Mouse (Mus musculus) MEL (cell line): Measurements from ENCODE around the gene Vwce. TPM values are rescaled to one million over a fixed set of nuclear protein-coding genes. Genes with fewer than 3 reads are reported as not detected.

Experiments
- DNase-seq: peaks from one replicate; pipeline ENCODE4 v3.0.0; 2011; ENCODE audit warnings: low read depth, low spot score
- H3K27ac ChIP-seq: 2 replicates; pipeline ENCODE4 v1.5.1; 2012; ENCODE audit warnings: low read depth, mild to moderate bottlenecking, control low read depth, low read length, moderate library complexity; ENCODE audit not compliant: control insufficient read depth
- H3K27me3 ChIP-seq, 2 experiments: fragments of 150-350 bp in 1 of 2; sonication (generic) in 1 of 2; 2 replicates each; pipeline ENCODE4 v1.6.1; 2012; ENCODE audit warnings: low read length in 2 of 2, mild to moderate bottlenecking in 2 of 2, improper control_type of control experiment in 1 of 2, moderate library complexity in 1 of 2; ENCODE audit not compliant: insufficient read depth in 2 of 2, control insufficient read depth in 1 of 2
- H3K36me3 ChIP-seq, 2 experiments: 2 replicates each; pipeline ENCODE4 v1.6.1; 2012 to 2014; ENCODE audit warnings: low read length in 2 of 2, improper control_type of control experiment in 1 of 2, inconsistent platforms in 1 of 2, mild to moderate bottlenecking in 1 of 2; ENCODE audit not compliant: insufficient read depth in 2 of 2, control insufficient read depth in 1 of 2
- H3K4me1 ChIP-seq, 2 experiments: fragments of 150-350 bp in 1 of 2; sonication (generic) in 1 of 2; 2 replicates each; pipeline ENCODE4 v1.6.1; 2012; ENCODE audit warnings: low read length in 2 of 2, improper control_type of control experiment in 1 of 2, mild to moderate bottlenecking in 1 of 2; ENCODE audit not compliant: insufficient read depth in 2 of 2, control insufficient read depth in 1 of 2
- H3K4me3 ChIP-seq, 2 experiments: fragments of 150-350 bp in 1 of 2; sonication (generic) in 1 of 2; 2 replicates each; pipeline ENCODE4 v1.5.1; 2012; ENCODE audit warnings: low read depth in 2 of 2, low read length in 2 of 2, mild to moderate bottlenecking in 2 of 2, moderate library complexity in 2 of 2, control low read depth in 1 of 2, improper control_type of control experiment in 1 of 2; ENCODE audit not compliant: control insufficient read depth in 1 of 2, insufficient read depth in 1 of 2
- H3K79me2 ChIP-seq: 2 replicates; pipeline ENCODE4 v1.6.1; 2012; ENCODE audit warnings: mild to moderate bottlenecking, low read length, moderate library complexity; ENCODE audit not compliant: control insufficient read depth, poor library complexity, insufficient read depth
- H3K9ac ChIP-seq: 2 replicates; pipeline ENCODE4 v1.6.1; 2012; ENCODE audit warnings: low read depth, mild to moderate bottlenecking, control low read depth, low read length, moderate library complexity; ENCODE audit not compliant: control insufficient read depth, poor library complexity, severe bottlenecking
- H3K9me3 ChIP-seq: fragments of 150-350 bp; sonication (generic); replicated peaks from 2 replicates; pipeline ENCODE4 v1.6.1; 2012; ENCODE audit warnings: mild to moderate bottlenecking, low read length, improper control_type of control experiment, moderate library complexity; ENCODE audit not compliant: insufficient read depth
- CHD2 ChIP-seq: IDR thresholded peaks from 2 replicates; pipeline ENCODE4 v1.6.1; 2011; ENCODE audit warnings: low read length, improper control_type of control experiment
- E2F4 ChIP-seq: IDR thresholded peaks from 2 replicates; pipeline ENCODE4 v1.6.1; 2011; ENCODE audit warnings: low read depth, low read length, improper control_type of control experiment, borderline replicate concordance
- ELF1 ChIP-seq: IDR thresholded peaks from 2 replicates; pipeline ENCODE4 v1.6.1; 2014; ENCODE audit warnings: low read depth, mild to moderate bottlenecking, inconsistent platforms, low read length, improper control_type of control experiment, moderate library complexity
- EP300 ChIP-seq, 2 experiments: IDR thresholded peaks; 2 replicates each; pipeline ENCODE4 v1.6.1; 2011; ENCODE audit warnings: improper control_type of control experiment in 2 of 2, low read length in 2 of 2, low read depth in 1 of 2, mild to moderate bottlenecking in 1 of 2
- GABPA ChIP-seq: IDR thresholded peaks from 2 replicates; pipeline ENCODE4 v1.6.1; 2012; ENCODE audit warnings: low read depth, mild to moderate bottlenecking, inconsistent platforms, low read length, improper control_type of control experiment, moderate library complexity
- GATA1 ChIP-seq: IDR thresholded peaks from 2 replicates; pipeline ENCODE4 v1.6.1; 2011; ENCODE audit warnings: low read depth, low read length, improper control_type of control experiment
- HCFC1 ChIP-seq: IDR thresholded peaks from 2 replicates; pipeline ENCODE4 v1.6.1; 2012; ENCODE audit warnings: low read depth, mild to moderate bottlenecking, inconsistent platforms, low read length, improper control_type of control experiment, moderate library complexity
- JUND ChIP-seq: IDR thresholded peaks from 2 replicates; pipeline ENCODE4 v1.6.1; 2011; ENCODE audit warnings: low read depth, mild to moderate bottlenecking, improper control_type of control experiment, low read length
- KAT2A ChIP-seq: conservative IDR thresholded peaks from 2 replicates; pipeline ENCODE4 v1.6.1; 2012; ENCODE audit warnings: low read depth, low read length, improper control_type of control experiment, inconsistent platforms
- MAX ChIP-seq: IDR thresholded peaks from 2 replicates; pipeline ENCODE4 v1.6.1; 2011; ENCODE audit warnings: low read length, improper control_type of control experiment
- MAZ ChIP-seq: IDR thresholded peaks from 2 replicates; pipeline ENCODE4 v1.6.1; 2012; ENCODE audit warnings: low read depth, mild to moderate bottlenecking, inconsistent platforms, low read length, improper control_type of control experiment
- NELFE ChIP-seq: IDR thresholded peaks from 2 replicates; pipeline ENCODE4 v1.6.1; 2011; ENCODE audit warnings: low read depth, low read length, improper control_type of control experiment
- POLR2A ChIP-seq, 2 experiments: IDR thresholded peaks; 2 replicates each; pipeline ENCODE4 v1.6.1; 2011 to 2012; ENCODE audit warnings: low read length in 2 of 2, mild to moderate bottlenecking in 2 of 2, control low read depth in 1 of 2, improper control_type of control experiment in 1 of 2, low read depth in 1 of 2, moderate library complexity in 1 of 2; ENCODE audit not compliant: control insufficient read depth in 1 of 2, insufficient read depth in 1 of 2, poor library complexity in 1 of 2
- RAD21 ChIP-seq: IDR thresholded peaks from 2 replicates; pipeline ENCODE4 v1.6.1; 2011; ENCODE audit warnings: mild to moderate bottlenecking, low read depth, low read length, improper control_type of control experiment
- RCOR1 ChIP-seq: IDR thresholded peaks from 2 replicates; pipeline ENCODE4 v1.6.1; 2012; ENCODE audit warnings: low read depth, mild to moderate bottlenecking, inconsistent platforms, low read length, improper control_type of control experiment
- SIN3A ChIP-seq: IDR thresholded peaks from 2 replicates; pipeline ENCODE4 v1.6.1; 2012; ENCODE audit warnings: low read length, improper control_type of control experiment, inconsistent platforms
- TAL1 ChIP-seq: IDR thresholded peaks from 2 replicates; pipeline ENCODE4 v1.6.1; 2012; ENCODE audit warnings: mild to moderate bottlenecking, inconsistent platforms, low read length, moderate library complexity, mixed read lengths
- TBP ChIP-seq: IDR thresholded peaks from 2 replicates; pipeline ENCODE4 v1.8.0; 2011; ENCODE audit warnings: low read depth, low read length, improper control_type of control experiment
- TCF12 ChIP-seq: IDR thresholded peaks from 2 replicates; pipeline ENCODE4 v1.6.1; 2014; ENCODE audit warnings: low read depth, mild to moderate bottlenecking, inconsistent platforms, low read length, improper control_type of control experiment, moderate library complexity
- UBTF ChIP-seq: IDR thresholded peaks from 2 replicates; pipeline ENCODE4 v1.6.1; 2012; ENCODE audit warnings: low read depth, mild to moderate bottlenecking, inconsistent platforms, low read length, improper control_type of control experiment, moderate library complexity, borderline replicate concordance; ENCODE audit not compliant: insufficient read depth
- USF1 ChIP-seq: IDR thresholded peaks from 2 replicates; pipeline ENCODE4 v1.6.1; 2014; ENCODE audit warnings: low read depth, mild to moderate bottlenecking, inconsistent platforms, low read length, improper control_type of control experiment, moderate library complexity
- USF2 ChIP-seq, 2 experiments: IDR thresholded peaks; 2 replicates each; pipeline ENCODE4 v1.6.1; 2011 to 2012; ENCODE audit warnings: improper control_type of control experiment in 2 of 2, low read length in 2 of 2, borderline replicate concordance in 1 of 2, inconsistent platforms in 1 of 2, low read depth in 1 of 2, mild to moderate bottlenecking in 1 of 2; ENCODE audit not compliant: insufficient read depth in 1 of 2
- ZMIZ1 ChIP-seq: IDR thresholded peaks from 2 replicates; pipeline ENCODE4 v1.6.1; 2012; ENCODE audit warnings: low read depth, mild to moderate bottlenecking, inconsistent platforms, low read length, improper control_type of control experiment, moderate library complexity
- polyA plus RNA-seq, 2 experiments: library from polyadenylated mRNA; stranded (reverse) in 1 of 2; unstranded in 1 of 2; fragments of >175 nt in 1 of 2; fragments of >200 nt in 1 of 2; gene quantifications; 2 replicates each; pipeline versions ENCODE4 v1.2.1 to v1.2.4; 2012; ENCODE audit warnings: low replicate concordance in 2 of 2, low read depth in 1 of 2; ENCODE audit not compliant: insufficient read length in 2 of 2, insufficient read depth in 1 of 2, missing spikeins in 1 of 2
- total RNA-seq: library from RNA; depleted of rRNA; stranded (reverse); fragments of 300-350 nt; gene quantifications from 2 replicates; pipeline ENCODE4 v1.2.3, GENCODE M21; 2012

Vwce gene
- total and polyA plus RNA-seq, 3 experiments, result 0.04 to 666 (median 1.8) TPM

GRCm38 (mm10) chr19:10702125-10702524, 68.1 kb downstream of the Vwce start:
- Histone ChIP-seq H3K9ac (no peak overlapping the region), H3K27ac (no peak overlapping the region), H3K9me3 (no peaks in the 10 kb centered on the region), H3K27me3 (no peaks in the 10 kb centered on the region), H3K4me1 (no peaks in the 10 kb centered on the region), H3K4me3 (no peak overlapping the region), H3K36me3 (no peaks in the 10 kb centered on the region), H3K79me2 (no peaks in the 10 kb centered on the region; the same call in none of the 2 replicates)
- no peak for DNase-seq
- TF ChIP-seq UBTF, result no peak
- no peak for TF ChIP-seq TAL1
- no peak for TF ChIP-seq E2F4
- no peak for TF ChIP-seq MAZ
- no peak for TF ChIP-seq CHD2
- no peak for TF ChIP-seq GATA1
- TF ChIP-seq EP300 (IDR thresholded peaks at IDR 0.05; ENCODE audit: low read depth in 1 of 2, low read length in 2 of 2), result no peak

DNA sequence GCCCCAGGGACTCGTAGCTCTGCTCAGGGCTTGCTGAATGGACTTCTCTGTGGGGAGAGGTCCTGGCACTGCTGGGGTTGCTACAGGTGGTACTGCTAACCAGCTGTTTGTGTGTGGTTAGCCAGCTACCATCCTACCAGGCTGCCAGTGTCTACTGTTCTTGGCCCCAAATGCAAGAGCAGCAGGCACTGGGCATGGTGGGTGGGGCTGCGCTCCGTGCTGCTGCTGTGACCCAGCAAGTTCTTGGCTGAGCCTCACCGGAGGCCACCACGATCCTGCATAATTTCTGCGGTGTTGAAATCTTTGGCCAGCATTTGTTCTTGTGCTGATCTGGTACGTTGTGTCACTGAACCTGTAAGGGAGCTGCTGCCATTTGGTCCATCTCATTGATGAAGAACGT, 69.5 kb downstream of the Vwce start:
- TF ChIP-seq RAD21 (no peak), JUND (no peak), RCOR1 (no peak), ZMIZ1 (no peak), E2F4 (no peak), SIN3A (no peak), NELFE (no peak), USF1 (no peak), GABPA (no peak), TCF12 (no peak), TBP (no peak), KAT2A (no peak), HCFC1 (no peak), USF2 (IDR thresholded peaks at IDR 0.05; ENCODE audit: borderline replicate concordance in 1 of 2, insufficient read depth in 1 of 2, low read depth in 1 of 2, low read length in 2 of 2) (no peak), MAX (no peak), EP300 (IDR thresholded peaks at IDR 0.05; ENCODE audit: low read depth in 1 of 2, low read length in 2 of 2) (no peak), POLR2A (IDR thresholded peaks at IDR 0.05; ENCODE audit: control insufficient read depth in 1 of 2, insufficient read depth in 1 of 2, low read depth in 1 of 2, low read length in 2 of 2, poor library complexity in 1 of 2) (no peak), ELF1 (no peak), GATA1 (no peak)
- Histone ChIP-seq H3K79me2 (no peaks in the 10 kb centered on the region; the same call in none of the 2 replicates), H3K27ac (no peak overlapping the region), H3K4me3 (no peak overlapping the region), H3K9ac (no peak overlapping the region), H3K9me3 (no peaks in the 10 kb centered on the region), H3K27me3 (no peaks in the 10 kb centered on the region), H3K4me1 (no peaks in the 10 kb centered on the region), H3K36me3 (no peaks in the 10 kb centered on the region)
- DNase-seq, result no peak
